Mouse (Mus musculus) urinary bladder, adult 2 months (tissue): ENCODE measurements around the gene Fgfr2. TPM values are rescaled to one million over a fixed set of nuclear protein-coding genes. Genes with fewer than 3 reads are reported as not detected.

Experiments used
- DNase-seq: peaks from one replicate; pipeline ENCODE4 v3.0.0; 2022; ENCODE audit warnings: low spot score
- polyA plus RNA-seq: library from polyadenylated mRNA; depleted of rRNA; stranded (reverse); fragments of >200 nt; gene quantifications from 2 replicates; pipeline ENCODE4 v1.2.3, GENCODE M21; 2012

Fgfr2 gene
- polyA plus RNA-seq, 1 experiment = 80.2 TPM

GRCm38 (mm10) chr7:130914693-130915363 lies 2208.3 kb downstream of the Fgfr2 start:
- no peak for DNase-seq

DNA sequence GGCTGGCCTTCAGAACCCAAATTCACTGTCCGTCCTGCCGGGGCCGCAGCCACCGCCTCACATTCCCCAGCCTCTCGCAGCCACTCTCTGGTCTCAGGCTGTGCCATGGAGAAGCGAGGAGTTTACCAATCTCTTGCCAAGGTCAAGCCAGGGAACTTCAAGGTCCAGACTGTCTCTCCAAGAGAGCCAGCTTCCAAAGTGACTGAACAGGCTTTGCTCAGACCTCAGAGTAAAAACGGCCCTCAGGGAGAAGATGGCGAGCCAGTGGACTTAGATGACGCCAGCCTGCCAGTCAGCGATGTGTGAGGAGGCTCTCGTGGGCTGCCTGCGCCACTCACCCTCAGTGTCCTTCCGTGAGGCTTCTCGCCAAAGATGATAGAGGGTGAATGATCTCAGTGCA lies 2212.3 kb downstream of the Fgfr2 start:
- DNase-seq = no peak

DNA sequence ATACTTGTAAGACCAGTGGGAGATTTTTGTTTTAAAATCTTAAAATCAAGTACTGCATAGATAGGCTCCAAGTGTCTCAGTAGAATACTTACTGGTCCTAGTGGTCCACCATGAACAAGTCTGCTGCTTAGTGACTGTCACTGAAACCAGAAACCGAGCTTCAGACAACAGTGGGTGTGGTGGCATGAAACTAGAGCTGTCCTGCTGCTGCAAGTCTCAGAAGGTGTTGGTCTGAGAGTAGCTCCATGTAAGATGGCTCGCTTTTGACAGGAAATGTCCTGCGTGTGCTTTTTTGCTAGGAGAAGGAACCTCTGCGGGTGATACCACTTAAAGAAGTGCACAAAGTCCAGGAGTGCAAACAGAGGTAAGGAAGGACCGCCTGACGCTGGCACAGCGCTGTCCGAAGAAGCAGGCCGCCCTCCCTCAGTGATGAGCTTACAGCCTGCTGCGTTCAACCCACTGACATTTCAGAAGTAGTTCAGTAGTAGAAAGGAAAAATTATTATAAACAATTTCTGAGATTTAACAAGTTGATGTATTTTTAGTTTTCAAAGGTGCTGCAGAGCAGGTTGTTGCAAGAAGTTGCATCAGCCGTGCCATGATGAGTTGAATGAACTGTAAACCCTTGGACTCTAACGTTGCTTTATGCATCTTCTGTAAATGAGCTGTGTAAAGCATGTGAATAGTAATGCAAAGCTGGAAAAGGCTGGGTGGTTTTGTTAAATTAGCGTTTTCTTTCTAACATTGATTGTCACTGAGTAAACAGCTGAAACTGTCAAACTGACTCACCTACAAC lies 2218.4 kb downstream of the Fgfr2 start:
- no peak for DNase-seq

GRCm38 (mm10) chr7:130903505-130904074 lies 2219.6 kb downstream of the Fgfr2 start:
- DNase-seq = no peak

- DNase-seq = no peak
Measured at GRCm38 (mm10) chr7:130902929-130903328, 2220.2 kb downstream of the Fgfr2 start.

- DNase-seq = no peak
Measured at GRCm38 (mm10) chr7:130900233-130900848, 2222.8 kb downstream of the Fgfr2 start.

GRCm38 (mm10) chr7:130898373-130898772 lies 2224.8 kb downstream of the Fgfr2 start:
- no peak for DNase-seq

DNA sequence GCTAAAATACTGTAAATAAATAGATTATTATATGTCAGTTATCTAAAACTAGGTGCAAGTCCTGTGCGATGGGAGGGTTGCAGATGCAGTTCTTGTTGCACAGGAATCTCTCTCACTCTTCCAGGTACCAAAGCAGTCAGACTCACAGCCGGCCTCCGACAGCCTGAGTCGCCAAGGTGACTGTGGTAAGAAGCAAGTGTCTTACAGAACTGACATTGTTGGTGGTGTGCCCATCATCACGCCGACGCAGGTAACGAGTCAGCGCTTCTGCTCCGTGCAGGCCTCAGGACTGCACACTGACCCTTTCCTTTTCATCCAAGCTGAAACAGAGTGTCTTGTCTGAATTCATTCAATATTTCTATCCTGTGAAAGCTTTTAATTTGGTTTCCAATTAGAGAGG lies 2225.9 kb downstream of the Fgfr2 start:
- DNase-seq = no peak

DNA sequence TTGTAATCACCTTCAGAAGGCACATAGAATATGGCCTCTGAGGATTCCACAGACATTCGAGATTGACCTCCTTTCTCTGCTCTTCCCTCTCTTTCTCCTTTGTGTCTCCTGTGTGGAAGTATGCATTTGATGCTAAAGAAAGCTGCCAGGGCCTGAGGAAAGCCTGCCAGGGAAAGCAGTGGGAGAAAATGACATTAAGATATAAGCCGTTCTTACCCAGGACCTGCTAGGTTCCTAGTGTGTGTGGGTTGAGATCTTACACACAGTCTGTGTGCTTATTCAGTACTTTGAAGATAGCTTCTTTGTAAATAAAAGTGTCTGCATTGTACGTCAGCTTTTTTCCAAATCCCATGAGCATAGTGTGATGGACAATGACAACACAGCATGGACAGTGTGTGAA lies 2227.1 kb downstream of the Fgfr2 start:
- DNase-seq = no peak

DNA sequence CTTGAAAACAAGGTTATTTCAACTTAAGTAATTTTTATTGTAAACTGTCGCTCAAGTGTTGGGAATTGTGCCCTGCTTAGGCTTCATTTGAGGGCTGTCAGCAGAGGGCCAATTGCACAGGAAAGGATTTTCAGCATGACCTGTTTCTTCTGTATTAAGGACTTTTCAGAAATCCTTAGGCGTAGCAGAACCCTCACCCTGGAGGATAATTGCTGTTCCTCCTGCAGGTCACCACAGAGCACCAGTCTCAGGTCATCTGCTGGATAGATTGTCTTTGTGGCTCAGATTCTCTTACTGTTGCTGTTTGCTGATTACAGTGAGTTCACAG lies 2227.6 kb downstream of the Fgfr2 start:
- no peak for DNase-seq

DNA sequence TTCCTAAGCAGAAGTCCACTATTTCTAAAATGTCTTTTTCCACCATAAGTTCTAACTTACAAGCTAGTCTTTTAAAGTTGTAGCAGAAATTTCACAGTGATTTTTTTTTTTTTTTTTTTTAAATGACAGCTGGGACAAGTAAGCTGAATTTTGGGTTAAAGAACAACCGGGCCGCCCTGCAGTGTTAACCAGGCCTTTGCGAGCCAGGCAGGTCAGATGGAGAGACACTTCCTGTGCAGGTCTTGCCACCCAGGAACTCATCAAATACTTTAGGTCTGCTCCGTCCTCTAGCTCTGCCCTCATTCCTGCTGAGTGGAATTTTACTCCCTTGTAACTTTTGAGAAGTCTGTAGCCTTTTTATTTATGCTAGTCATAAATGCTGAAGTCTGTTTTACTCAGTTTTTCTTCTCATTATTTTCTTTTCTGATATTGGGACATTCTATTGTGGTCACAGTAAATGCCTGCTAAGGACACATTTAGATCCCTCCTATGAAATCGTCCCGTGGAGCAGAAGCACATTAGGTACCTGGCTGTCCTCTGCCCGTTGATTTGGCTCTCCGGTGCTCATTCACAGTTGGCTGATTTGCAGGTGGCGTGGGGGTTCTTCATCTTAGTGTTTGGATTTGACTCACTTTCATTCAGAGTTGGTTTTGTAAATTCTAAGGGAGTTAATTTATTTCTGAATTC lies 2228.1 kb downstream of the Fgfr2 start:
- DNase-seq = no peak

GRCm38 (mm10) chr7:130892973-130893372 lies 2230.2 kb downstream of the Fgfr2 start:
- DNase-seq = no peak

DNA sequence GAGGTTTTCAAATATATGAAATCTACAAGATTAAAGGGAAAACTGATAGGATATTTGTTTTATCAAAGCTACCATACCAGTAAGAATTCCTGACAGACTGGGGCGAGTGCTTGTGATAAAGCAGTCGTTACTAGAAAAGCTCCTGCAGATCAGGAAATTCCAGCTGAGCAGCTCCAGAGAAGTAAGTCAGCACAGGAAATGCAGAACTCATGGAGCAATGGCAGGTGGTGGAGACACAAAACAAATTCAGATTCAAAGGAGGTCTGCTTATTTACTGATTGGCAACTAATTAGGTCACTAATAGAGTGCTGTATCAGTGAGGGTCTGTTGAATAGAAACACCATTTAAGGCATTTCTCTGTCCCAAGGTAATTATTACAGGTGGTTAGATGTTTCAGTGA lies 2232.3 kb downstream of the Fgfr2 start:
- DNase-seq = no peak

DNA sequence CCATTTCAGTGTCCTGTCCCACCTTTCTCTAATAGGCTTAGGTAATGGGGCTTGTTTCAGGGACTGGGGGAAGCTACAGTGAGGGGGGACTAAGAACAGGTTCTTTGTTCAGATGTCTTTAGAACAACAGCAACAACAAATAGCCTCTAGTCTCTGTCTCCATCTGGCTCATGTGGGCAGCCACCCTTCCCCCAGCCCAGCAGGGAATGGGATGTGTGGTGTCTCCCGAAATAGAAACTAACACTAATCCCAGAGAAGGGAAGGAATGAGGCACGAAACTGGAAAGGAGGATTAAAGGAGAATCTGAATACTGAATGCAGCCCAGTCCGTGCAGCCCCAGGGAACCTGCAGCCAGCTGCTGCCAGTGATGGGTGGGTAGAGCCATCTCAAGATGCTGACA lies 2235.2 kb downstream of the Fgfr2 start:
- no peak for DNase-seq

GRCm38 (mm10) chr7:130886246-130886645 lies 2236.9 kb downstream of the Fgfr2 start:
- no peak for DNase-seq

- DNase-seq = no peak
Measured at GRCm38 (mm10) chr7:130884161-130884560, 2239.0 kb downstream of the Fgfr2 start.

DNA sequence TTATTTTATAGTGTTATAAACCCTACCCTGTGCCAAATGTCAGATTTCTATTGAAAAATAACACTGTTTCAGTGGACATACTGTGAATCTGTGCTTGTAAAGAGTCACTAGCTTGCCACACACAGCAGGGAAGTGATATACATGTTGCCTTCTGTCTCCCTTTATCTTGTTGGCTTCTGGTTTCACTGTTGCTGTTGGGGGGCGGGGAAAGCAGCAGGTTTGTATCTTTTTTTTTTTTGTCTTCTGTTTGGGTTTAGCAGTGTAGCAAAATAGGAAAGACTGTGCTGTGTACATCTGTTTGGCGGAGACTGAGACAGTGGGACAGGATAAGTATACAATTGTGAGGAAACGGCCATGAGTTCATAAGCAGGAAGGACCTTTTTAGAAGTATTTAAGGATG lies 2255.9 kb downstream of the Fgfr2 start:
- DNase-seq = no peak

- DNase-seq = no peak
Measured at GRCm38 (mm10) chr7:130866640-130867039, 2256.5 kb downstream of the Fgfr2 start.

DNA sequence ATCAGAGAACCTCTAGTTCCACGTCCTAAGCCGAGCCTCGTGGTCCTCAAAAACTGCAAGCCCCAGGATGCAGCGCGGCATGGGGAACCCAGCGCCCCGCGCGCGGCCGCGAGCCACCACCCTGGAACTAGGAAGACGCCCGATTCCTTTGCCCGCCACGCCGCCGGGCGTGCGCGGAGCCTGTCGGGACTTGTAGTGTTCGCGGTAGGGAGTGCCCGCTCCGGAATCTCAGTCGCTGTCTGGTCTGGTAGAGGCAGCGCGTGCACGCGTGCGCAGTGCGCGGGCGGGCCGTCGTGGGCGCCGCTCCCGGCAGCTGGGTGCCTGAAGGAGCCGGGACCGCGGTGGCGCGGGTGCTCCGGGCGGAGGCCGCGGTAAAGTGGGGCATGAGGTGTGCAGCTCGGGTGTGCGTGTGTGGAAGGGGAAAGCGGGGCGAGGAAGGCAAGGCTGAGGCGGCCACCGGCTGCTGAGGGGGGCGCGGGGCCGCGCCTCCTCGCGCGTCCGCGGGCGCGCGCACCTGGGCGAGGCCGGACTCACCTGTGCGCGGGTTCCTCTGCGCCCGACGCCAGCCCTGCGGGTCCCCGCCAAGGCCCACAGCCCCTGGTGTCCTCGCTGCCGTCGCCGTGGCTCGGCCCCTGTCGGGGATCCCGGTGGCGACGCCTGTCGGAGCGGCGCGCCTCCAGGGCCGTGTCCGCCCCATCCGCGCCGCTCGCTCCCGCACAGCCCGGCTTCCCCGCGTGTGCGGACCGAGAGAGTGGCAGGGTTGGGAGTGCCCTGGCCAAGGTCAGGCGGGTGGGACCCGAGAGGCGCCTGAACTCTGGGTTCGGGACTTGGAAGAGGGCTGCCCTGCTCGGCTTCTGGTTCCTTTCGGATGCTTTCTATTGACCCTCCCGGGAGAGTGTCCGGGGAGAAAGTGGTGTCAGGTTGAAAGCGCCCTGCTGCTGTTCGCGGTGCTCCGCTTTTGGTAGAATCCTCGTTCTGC lies 2257.2 kb downstream of the Fgfr2 start, which contains the start of gene Plekha1:
Gene Plekha1, plus strand, starts transcription at position 144 of the 979 bp plus-strand sequence.
- DNase-seq = peak; percentile 96

DNA sequence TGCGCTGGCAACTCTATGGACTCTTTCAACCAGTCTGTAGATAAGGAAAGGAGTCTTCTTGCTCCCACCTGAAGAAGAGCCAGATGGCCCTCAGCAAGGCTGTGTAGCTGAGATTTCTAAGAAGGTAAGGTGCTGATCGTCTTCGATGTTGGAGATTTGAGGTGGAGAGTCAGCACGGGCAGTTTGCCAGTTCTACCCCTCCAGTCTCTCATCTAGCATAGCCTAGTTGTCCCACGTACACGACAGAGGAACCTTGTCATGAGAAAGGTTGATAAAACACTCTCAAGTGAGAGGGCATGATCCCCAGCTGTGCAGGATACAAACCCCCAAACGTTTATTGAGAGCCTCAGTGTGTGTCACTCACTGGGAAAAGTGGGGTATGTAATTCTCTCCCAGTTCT lies 2258.4 kb downstream of the Fgfr2 start:
- no peak for DNase-seq

- no peak for DNase-seq
Measured at GRCm38 (mm10) chr7:130862501-130862900, 2260.6 kb downstream of the Fgfr2 start.
